Mouse (Mus musculus): ENCODE data around the gene Pccb.

The Pccb gene

GRCm38 (mm10) chr9:101042249-101042648 is 7.6 kb upstream of the Pccb start:
- no peak for DNase-seq

DNA sequence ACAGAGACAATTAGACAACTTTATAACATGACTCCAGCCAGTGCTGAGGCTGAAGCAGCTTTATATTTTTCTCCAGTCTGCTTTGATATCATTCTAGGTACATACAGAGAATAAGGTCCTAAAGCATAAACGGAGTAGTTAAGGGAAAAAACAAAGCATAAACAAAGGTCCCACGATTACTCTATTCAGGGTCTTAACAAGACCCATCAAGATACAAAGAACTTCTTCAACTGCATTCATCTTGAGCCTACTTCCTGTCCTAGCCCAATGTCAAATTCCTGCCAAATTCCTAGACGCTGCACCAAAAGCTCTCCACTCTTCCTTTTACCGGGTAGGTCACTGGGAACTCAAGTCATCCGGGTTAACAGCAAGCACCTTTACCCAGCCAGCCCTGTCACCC is 6.8 kb upstream of the Pccb start:
- no peak for DNase-seq

DNA sequence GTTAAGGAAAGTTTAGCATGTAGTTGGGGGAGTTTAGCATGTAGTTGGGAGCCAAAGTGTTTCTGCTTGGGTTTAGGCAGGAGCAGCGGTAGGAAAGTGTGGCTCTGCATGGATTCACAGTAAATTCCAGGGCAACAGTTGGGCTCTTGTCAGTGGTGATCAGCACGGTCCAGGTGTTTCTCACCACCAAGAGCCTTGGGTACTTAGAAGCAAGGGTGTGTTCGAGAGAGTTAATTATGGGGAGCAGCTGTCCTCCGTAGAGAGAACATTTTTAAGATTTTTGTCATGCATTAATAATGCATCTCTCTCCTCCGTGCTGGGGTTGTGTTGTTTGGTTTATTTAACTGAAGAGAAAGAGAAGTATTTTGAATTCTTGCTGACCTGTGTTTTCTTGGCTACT is 3.9 kb upstream of the Pccb start:
- DNase-seq: no peak

DNA sequence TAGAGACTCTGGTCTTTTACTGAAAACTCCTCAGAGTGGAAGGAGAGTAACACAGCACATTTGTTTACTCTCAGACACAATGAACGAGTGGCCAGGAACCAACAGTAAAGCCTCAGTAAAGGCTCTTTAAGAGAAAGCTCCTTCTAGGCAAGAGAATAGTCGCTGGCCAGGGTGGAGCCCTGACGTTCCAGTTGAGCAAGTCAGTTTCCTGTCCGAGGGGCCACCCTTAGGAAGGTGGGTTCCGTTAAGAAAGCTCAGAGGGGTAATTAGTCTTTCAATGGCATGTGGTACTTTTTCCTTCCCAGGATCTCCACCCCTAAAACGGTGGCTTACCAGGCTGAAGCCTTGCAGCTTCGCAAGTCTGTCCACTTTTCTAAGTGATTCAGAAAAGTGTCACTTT is 2.7 kb upstream of the Pccb start:
- DNase-seq: peak; percentile 30

GRCm38 (mm10) chr9:101036876-101037275 is 2.2 kb upstream of the Pccb start:
- no peak for DNase-seq

- no peak for DNase-seq
Measured at GRCm38 (mm10) chr9:101035836-101036596, 1.3 kb upstream of the Pccb start.

- DNase-seq: no peak
Measured at GRCm38 (mm10) chr9:101033761-101034447, 794 bp downstream of the Pccb start.

DNA sequence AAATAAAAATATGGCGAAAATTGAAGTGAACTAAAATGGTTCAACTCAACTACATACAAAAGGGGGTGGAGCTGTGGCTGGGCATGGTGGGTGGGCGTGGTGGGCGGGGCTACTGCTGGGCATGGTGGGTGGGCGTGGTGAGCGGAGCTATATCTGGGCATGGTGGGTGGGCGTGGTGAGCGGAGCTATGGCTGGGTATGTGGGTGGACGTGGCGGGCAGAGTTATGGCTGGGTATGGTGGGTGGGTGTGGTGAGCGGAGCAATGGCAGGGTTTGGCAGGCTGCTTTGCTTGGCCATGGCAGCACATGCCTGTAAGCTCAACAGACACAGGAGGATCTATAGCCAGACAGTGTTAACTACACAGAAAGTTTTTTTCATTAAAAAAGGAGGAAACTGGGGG is 15.9 kb downstream of the Pccb start:
- DNase-seq: no peak

GRCm38 (mm10) chr9:101017734-101018516 is 16.8 kb downstream of the Pccb start:
- no peak for DNase-seq

- DNase-seq: no peak
Measured at GRCm38 (mm10) chr9:101015324-101015723, 19.4 kb downstream of the Pccb start.

DNA sequence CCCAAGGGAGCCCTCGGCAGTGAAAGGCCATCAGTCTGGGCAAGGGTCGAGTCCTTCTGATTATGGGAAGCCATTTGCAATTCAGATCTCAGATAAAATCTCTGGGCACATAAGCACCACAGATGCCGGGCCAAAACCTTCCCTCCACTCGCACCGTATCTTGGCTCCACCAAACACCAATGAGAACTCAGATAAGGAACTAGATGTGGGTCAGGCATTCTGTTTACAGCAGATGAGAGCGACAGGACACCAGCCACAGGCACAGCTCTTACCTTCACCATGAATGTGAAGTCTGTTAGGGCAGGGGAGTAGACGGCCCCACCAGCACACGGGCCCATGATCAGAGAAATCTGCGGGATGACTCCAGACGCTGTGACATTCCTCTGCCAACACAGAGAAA is 22.3 kb downstream of the Pccb start:
- DNase-seq: no peak

DNA sequence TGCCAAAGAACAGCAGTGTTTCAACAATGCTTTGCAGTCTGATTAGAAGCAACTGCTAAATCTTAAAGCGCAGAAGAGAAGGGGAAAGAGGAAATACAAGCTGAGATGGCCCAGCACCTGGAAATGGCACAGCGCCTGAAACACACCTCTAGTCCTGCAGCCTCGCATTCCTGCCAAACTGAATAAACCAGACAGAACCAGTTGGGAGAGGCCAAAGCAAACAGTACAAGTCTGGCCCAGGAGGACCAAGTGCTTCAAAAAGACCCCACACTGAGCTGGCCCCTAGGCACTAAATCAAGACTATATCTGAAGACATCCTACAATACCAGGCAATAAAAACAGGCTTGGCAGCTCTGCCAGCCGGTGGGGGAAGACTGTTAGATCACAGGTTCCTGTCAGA is 28.8 kb downstream of the Pccb start:
- DNase-seq: no peak

DNA sequence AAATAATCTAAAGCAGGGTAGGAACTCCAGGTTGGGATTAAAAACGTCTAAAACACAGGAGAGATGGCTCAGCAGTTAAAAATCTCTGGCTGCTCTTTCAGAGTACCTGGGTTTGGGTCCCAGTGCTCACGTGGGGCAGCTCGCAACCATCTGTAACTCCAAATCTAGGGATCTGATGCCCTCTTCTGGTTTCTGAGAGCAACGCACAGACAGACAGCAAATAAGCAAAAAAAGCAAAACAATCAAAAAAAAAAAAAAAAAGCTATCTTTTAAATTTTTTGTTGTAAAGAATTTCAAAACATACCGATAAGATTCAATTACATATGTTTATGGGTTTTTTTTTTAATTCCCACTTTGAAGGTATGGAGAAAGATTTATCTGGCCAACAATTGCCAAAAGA is 31.4 kb downstream of the Pccb start:
- DNase-seq: no peak

DNA sequence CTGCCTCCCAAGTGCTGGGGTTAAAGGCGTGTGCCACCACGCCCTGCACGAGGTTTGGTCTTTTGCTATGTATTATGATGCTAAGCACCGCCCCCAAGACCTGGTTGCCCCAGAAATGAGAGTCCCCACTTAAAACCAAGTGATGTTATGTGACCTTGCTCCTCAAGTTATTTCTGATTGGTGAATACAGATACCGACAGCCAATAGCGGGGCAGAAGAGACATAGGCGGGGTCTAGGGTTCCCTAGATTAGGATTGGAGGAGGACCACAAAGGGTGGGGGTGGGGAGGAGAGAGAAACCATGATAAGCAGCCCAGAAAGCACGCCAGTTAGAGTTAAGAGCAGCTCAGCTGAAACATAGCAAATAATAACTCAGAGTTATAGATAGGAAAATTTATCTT is 31.9 kb downstream of the Pccb start:
- no peak for DNase-seq

GRCm38 (mm10) chr9:101002053-101002452 is 32.6 kb downstream of the Pccb start:
- no peak for DNase-seq

DNA sequence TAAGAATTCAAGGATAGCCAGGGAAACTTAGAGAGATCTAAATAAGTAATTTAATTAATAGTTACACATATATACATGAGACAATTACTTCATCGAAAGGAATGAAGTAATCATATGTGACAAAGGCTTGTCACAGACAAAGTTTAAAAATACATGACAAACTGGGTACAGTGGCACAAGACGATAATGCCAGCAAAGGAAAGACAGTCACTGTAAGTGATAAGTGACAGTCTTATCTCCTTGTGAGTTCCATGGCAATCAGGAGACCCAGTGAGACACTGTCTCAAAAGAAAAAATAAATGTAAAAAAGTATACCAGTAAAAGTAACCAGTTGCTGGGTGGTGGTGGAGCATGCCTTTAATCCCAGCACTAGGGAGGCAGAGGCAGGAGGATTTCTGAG is 37.6 kb downstream of the Pccb start:
- DNase-seq: no peak

GRCm38 (mm10) chr9:100993937-100994336 is 40.8 kb downstream of the Pccb start:
- DNase-seq: no peak

DNA sequence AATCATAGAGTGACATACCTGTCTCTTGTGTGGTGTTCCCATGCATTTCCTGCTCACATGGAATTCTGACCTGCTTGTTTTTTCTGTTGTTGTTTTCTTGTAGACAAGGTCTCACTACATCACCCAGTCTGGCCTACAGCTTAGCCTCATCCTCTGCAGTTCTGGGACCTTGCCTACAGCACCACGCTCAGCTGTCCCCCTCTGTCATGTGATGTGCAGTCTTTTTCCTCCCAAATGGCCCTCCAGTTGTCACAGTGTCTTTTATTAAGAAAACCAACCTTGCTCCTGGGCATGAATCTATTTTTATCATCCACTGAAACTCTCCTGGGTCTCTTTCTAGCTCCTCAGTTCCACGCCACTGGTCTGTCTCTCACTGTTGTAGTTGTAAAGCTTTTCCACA is 42.5 kb downstream of the Pccb start:
- DNase-seq: no peak

GRCm38 (mm10) chr9:100991321-100991720 is 43.4 kb downstream of the Pccb start:
- no peak for DNase-seq

GRCm38 (mm10) chr9:100990609-100991008 is 44.1 kb downstream of the Pccb start:
- DNase-seq: no peak

- no peak for DNase-seq
Measured at GRCm38 (mm10) chr9:100987850-100988249, 46.8 kb downstream of the Pccb start.

- DNase-seq: no peak
Measured at GRCm38 (mm10) chr9:100987006-100987405, 47.7 kb downstream of the Pccb start.

- DNase-seq: no peak
Measured at GRCm38 (mm10) chr9:100984381-100985310, 50.1 kb downstream of the Pccb start.
